Mouse (Mus musculus): Measurements from ENCODE around the gene Zfp422. TPM values are rescaled to one million over a fixed set of nuclear protein-coding genes. Genes with fewer than 3 reads are reported as not detected.

Gene Zfp422
- polyA plus RNA-seq, 1 experiment from 2014 or later: 160 TPM

- no peak overlapping the region for H3K27ac ChIP-seq (replicated peaks)
- no peak overlapping the region for H3K4me2 ChIP-seq
- peaks cover 10% of the 10 kb centered on the region; the same call in 1 of the 2 replicates for H3K27me3 ChIP-seq
- 25% methylated on average over 3 of the region's 3 CpGs for WGBS
- no peaks in the 10 kb centered on the region for H3K9me3 ChIP-seq
- no peak overlapping the region for H3K4me3 ChIP-seq
- H3K36me3 ChIP-seq: no peaks in the 10 kb centered on the region
- no peak overlapping the region for H3K9ac ChIP-seq
- H3K4me1 ChIP-seq (replicated peaks): peaks cover 57% of the 10 kb centered on the region
- no peak for ATAC-seq (ENCODE audit: low read depth)
Measured at GRCm38 (mm10) chr6:116666892-116667291, 38.1 kb upstream of the Zfp422 start.

GRCm38 (mm10) chr6:116666085-116666750 lies 37.4 kb upstream of the Zfp422 start:
- 67% methylated on average over 12 of the region's 12 CpGs for WGBS

GRCm38 (mm10) chr6:116664830-116665229 lies 36.0 kb upstream of the Zfp422 start:
- WGBS: 79% methylated on average over 3 of the region's 3 CpGs

More at GRCm38 (mm10) chr6:116666085-116666750, 37.4 kb upstream of the Zfp422 start:
- 0 out of 2 replicates have a peak, but pooled peaks cover 7% of the 10 kb centered on the region for H3K27me3 ChIP-seq
- peaks cover 50% of the 10 kb centered on the region for H3K4me1 ChIP-seq (replicated peaks)
- no peak overlapping the region for H3K4me3 ChIP-seq
- ATAC-seq (ENCODE audit: low read depth): no peak
- no peaks in the 10 kb centered on the region for H3K9me3 ChIP-seq
- H3K36me3 ChIP-seq: no peaks in the 10 kb centered on the region
- no peak overlapping the region for H3K27ac ChIP-seq (replicated peaks)
- H3K4me2 ChIP-seq: no peak overlapping the region
- no peak overlapping the region for H3K9ac ChIP-seq

GRCm38 (mm10) chr6:116664031-116664430 lies 35.2 kb upstream of the Zfp422 start:
- H3K4me3 ChIP-seq: no peak overlapping the region
- H3K36me3 ChIP-seq: no peaks in the 10 kb centered on the region
- H3K4me1 ChIP-seq (replicated peaks): peaks cover 29% of the 10 kb centered on the region
- no peaks in the 10 kb centered on the region for H3K9me3 ChIP-seq
- no peaks in the 10 kb centered on the region for H3K27me3 ChIP-seq
- ATAC-seq (ENCODE audit: low read depth): no peak
- WGBS: 80% methylated on average over 6 of the region's 6 CpGs
- H3K4me2 ChIP-seq: no peak overlapping the region
- no peak overlapping the region for H3K27ac ChIP-seq (replicated peaks)
- no peak overlapping the region for H3K9ac ChIP-seq

More at GRCm38 (mm10) chr6:116664830-116665229, 36.0 kb upstream of the Zfp422 start:
- H3K27me3 ChIP-seq: no peaks in the 10 kb centered on the region
- H3K27ac ChIP-seq (replicated peaks): no peak overlapping the region
- no peaks in the 10 kb centered on the region for H3K36me3 ChIP-seq
- H3K9me3 ChIP-seq: no peaks in the 10 kb centered on the region
- no peak for ATAC-seq (ENCODE audit: low read depth)
- H3K9ac ChIP-seq: no peak overlapping the region
- H3K4me2 ChIP-seq: no peak overlapping the region
- H3K4me3 ChIP-seq: no peak overlapping the region
- H3K4me1 ChIP-seq (replicated peaks): peaks cover 36% of the 10 kb centered on the region

GRCm38 (mm10) chr6:116663364-116663763 lies 34.6 kb upstream of the Zfp422 start:
- WGBS: 89% methylated on average over 2 of the region's 2 CpGs
- Histone ChIP-seq H3K27ac (replicated peaks) (no peak overlapping the region), H3K27me3 (no peaks in the 10 kb centered on the region), H3K4me3 (no peak overlapping the region), H3K9me3 (no peaks in the 10 kb centered on the region), H3K36me3 (no peaks in the 10 kb centered on the region), H3K9ac (no peak overlapping the region), H3K4me1 (replicated peaks) (peaks cover 27% of the 10 kb centered on the region), H3K4me2 (no peak overlapping the region)
- ATAC-seq (ENCODE audit: low read depth): no peak

- 60% methylated on average over 9 of the region's 9 CpGs for WGBS
- H3K27ac ChIP-seq (replicated peaks): no peak overlapping the region
- peak; percentile 83 for ATAC-seq (ENCODE audit: low read depth)
- H3K4me1 ChIP-seq (replicated peaks): peaks cover 10% of the 10 kb centered on the region
- H3K4me3 ChIP-seq: no peak overlapping the region
- H3K9ac ChIP-seq: no peak overlapping the region
- H3K4me2 ChIP-seq: no peak overlapping the region
- H3K27me3 ChIP-seq: no peaks in the 10 kb centered on the region
- H3K36me3 ChIP-seq: no peaks in the 10 kb centered on the region
- no peaks in the 10 kb centered on the region for H3K9me3 ChIP-seq
Measured at GRCm38 (mm10) chr6:116653684-116654454, 25.1 kb upstream of the Zfp422 start.

- Histone ChIP-seq H3K27ac (replicated peaks) (no peak overlapping the region), H3K36me3 (no peaks in the 10 kb centered on the region), H3K9ac (no peak overlapping the region), H3K4me2 (no peak overlapping the region), H3K4me3 (no peak overlapping the region), H3K27me3 (no peaks in the 10 kb centered on the region), H3K4me1 (replicated peaks) (peaks cover 10% of the 10 kb centered on the region), H3K9me3 (no peaks in the 10 kb centered on the region)
- WGBS: 75% methylated on average over 3 of the region's 3 CpGs
- ATAC-seq (ENCODE audit: low read depth): no peak
Measured at GRCm38 (mm10) chr6:116653191-116653590, 24.4 kb upstream of the Zfp422 start.

GRCm38 (mm10) chr6:116651437-116652118 lies 22.8 kb upstream of the Zfp422 start:
- Histone ChIP-seq H3K4me2 (0 out of 2 replicates have a peak overlapping the region, but pooled peaks have one; percentile 1), H3K9ac (no peak overlapping the region), H3K4me3 (no peak overlapping the region), H3K36me3 (no peaks in the 10 kb centered on the region), H3K27ac (replicated peaks) (no peak overlapping the region), H3K9me3 (no peaks in the 10 kb centered on the region), H3K27me3 (no peaks in the 10 kb centered on the region), H3K4me1 (replicated peaks) (peaks cover 10% of the 10 kb centered on the region)
- no peak for ATAC-seq (ENCODE audit: low read depth)
- 82% methylated on average over 20 of the region's 20 CpGs for WGBS

- Histone ChIP-seq H3K4me1 (replicated peaks) (peaks cover 10% of the 10 kb centered on the region), H3K9ac (0 out of 2 replicates have a peak within 1 kb of the TSS, but pooled peaks have one; percentile 22), H3K36me3 (no peaks in the 10 kb centered on the region), H3K4me2 (0 out of 2 replicates have a peak within 1 kb of the TSS, but pooled peaks have one; percentile 1), H3K4me3 (no peak within 1 kb of the TSS), H3K9me3 (no peaks in the 10 kb centered on the region), H3K27ac (replicated peaks) (no peak within 1 kb of the TSS), H3K27me3 (no peaks in the 10 kb centered on the region)
- 41% methylated on average over 6 of the region's 6 CpGs for WGBS
- no peak; the same call in 1 of the 2 replicates for ATAC-seq (ENCODE audit: low read depth)
Measured at GRCm38 (mm10) chr6:116650406-116650805, 21.6 kb upstream of the Zfp422 start, which contains the start of gene Depp1. Gene Depp1 (plus strand): TSS chr6:116650609.

- no peak overlapping the region for H3K4me3 ChIP-seq
- no peaks in the 10 kb centered on the region for H3K9me3 ChIP-seq
- 87% methylated on average over 7 of the region's 7 CpGs for WGBS
- H3K27me3 ChIP-seq: no peaks in the 10 kb centered on the region
- ATAC-seq (ENCODE audit: low read depth): no peak
- no peak overlapping the region for H3K27ac ChIP-seq (replicated peaks)
- no peaks in the 10 kb centered on the region for H3K36me3 ChIP-seq
- no peak overlapping the region for H3K9ac ChIP-seq
- peaks cover 10% of the 10 kb centered on the region for H3K4me1 ChIP-seq (replicated peaks)
- H3K4me2 ChIP-seq: no peak overlapping the region
Measured at GRCm38 (mm10) chr6:116649811-116650210, 21.0 kb upstream of the Zfp422 start.

GRCm38 (mm10) chr6:116647763-116648162 lies 19.0 kb upstream of the Zfp422 start:
- H3K9me3 ChIP-seq: no peaks in the 10 kb centered on the region
- no peak overlapping the region for H3K4me3 ChIP-seq
- 76% methylated on average over 12 of the region's 12 CpGs for WGBS
- no peak overlapping the region for H3K9ac ChIP-seq
- no peak overlapping the region for H3K27ac ChIP-seq (replicated peaks)
- ATAC-seq (ENCODE audit: low read depth): no peak
- peaks cover 10% of the 10 kb centered on the region for H3K4me1 ChIP-seq (replicated peaks)
- H3K4me2 ChIP-seq: no peak overlapping the region
- H3K36me3 ChIP-seq: peaks cover 2% of the 10 kb centered on the region; the same call in 1 of the 2 replicates
- no peaks in the 10 kb centered on the region for H3K27me3 ChIP-seq

- H3K9ac ChIP-seq: no peak overlapping the region
- no peaks in the 10 kb centered on the region for H3K4me1 ChIP-seq (replicated peaks)
- peaks cover 12% of the 10 kb centered on the region; the same call in 1 of the 2 replicates for H3K36me3 ChIP-seq
- no peak overlapping the region for H3K4me3 ChIP-seq
- no peak for ATAC-seq (ENCODE audit: low read depth)
- WGBS: 61% methylated on average over 3 of the region's 3 CpGs
- H3K9me3 ChIP-seq: no peaks in the 10 kb centered on the region
- H3K27me3 ChIP-seq: no peaks in the 10 kb centered on the region
- no peak overlapping the region for H3K4me2 ChIP-seq
- no peak overlapping the region for H3K27ac ChIP-seq (replicated peaks)
Measured at GRCm38 (mm10) chr6:116644335-116644734, 15.5 kb upstream of the Zfp422 start.
